Mouse (Mus musculus): ENCODE measurements around the gene Prkar2b.
"Not testable (repeated sequence)": the region's sequence is repeated elsewhere in the genome, so short reads cannot be mapped to it uniquely, and the experiment has no call there.

DNA sequence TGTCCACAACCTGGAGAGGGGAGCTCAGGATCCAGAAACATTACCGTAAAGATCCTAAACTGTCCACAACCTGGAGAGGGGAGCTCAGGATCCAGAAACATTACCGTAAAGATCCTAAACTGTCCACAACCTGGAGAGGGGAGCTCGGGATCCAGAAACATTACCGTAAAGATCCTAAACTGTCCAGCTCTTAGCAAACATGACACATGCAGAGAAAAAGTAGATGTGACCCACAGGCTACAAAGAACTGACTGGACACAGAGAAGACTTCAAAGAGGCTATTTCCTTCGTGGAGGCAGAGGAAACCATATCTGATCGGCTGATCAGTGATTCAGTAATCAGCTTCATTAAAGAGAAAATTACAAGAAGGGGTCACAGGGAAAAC is 51.1 kb downstream of the Prkar2b start:
- TF ChIP-seq CTCF (IDR thresholded peaks at IDR 0.05; ENCODE audit: borderline replicate concordance, insufficient read depth, low read length); POLR2A (IDR thresholded peaks at IDR 0.05; ENCODE audit: low read depth, low read length): not testable (repeated sequence)
